In genomic region chr4:128239113-128239512, GRCm38 (mm10) we compare ENCODE assay signal across 38 mouse cellular contexts. TPM values are rescaled to one million over a fixed set of nuclear protein-coding genes. Genes with fewer than 3 reads are reported as not detected.
DNase-seq lines count a peak whose midpoint lies in the region; ATAC-seq and TF ChIP-seq lines count a peak whose summit lies in the region.
"Had no signal": no experiment of that assay in that cellular context is flagged by ENCODE, and none has a peak within 500 bp of the region (broad histone marks: within the 10 kb centered on the region; RNA-seq: fewer than 3 reads in every experiment).

No protein-coding gene starts in this region.

- no peak overlapping the region for H3K27ac ChIP-seq in cerebellum, adult 2 months (ENCODE audit: insufficient read depth, low read length)
- H3K27ac ChIP-seq: embryonic facial prominence, embryonic 10.5 days; embryonic facial prominence, embryonic 15.5 days; heart, adult 2 months; hindbrain, embryonic 14.5 days; kidney, embryonic 15.5 days; limb, embryonic 10.5 days; limb, embryonic 15.5 days; liver, embryonic 13.5 days had no signal

- H3K4me3 ChIP-seq in cerebellum, adult 2 months (replicated peaks; ENCODE audit: insufficient read depth, low read depth, low read length): no peak overlapping the region
- H3K4me3 ChIP-seq: embryonic facial prominence, embryonic 10.5 days; embryonic facial prominence, embryonic 15.5 days; heart, adult 2 months; heart, embryonic 12.5 days; kidney, embryonic 15.5 days; limb, embryonic 10.5 days; limb, embryonic 15.5 days; liver, embryonic 13.5 days had no signal

- TF ChIP-seq POLR2A in cerebellum, adult 2 months (IDR thresholded peaks at IDR 0.05; ENCODE audit: borderline replicate concordance, insufficient read depth, low read length): no peak
- TF ChIP-seq POLR2A in brain, embryonic 14.5 days (IDR thresholded peaks at IDR 0.05; ENCODE audit: borderline replicate concordance, extremely low read depth, insufficient read depth, insufficient read length, poor library complexity, severe bottlenecking): no peak

- TF ChIP-seq CTCF in cerebellum, adult 2 months (IDR thresholded peaks at IDR 0.05; ENCODE audit: borderline replicate concordance, insufficient read depth, low read depth, low read length): peak; percentile 38; the same call in 1 of the 2 replicates
- peak; percentile 25; the same call in 1 of the 2 replicates for TF ChIP-seq CTCF in brain, embryonic 14.5 days (IDR thresholded peaks at IDR 0.05; ENCODE audit: borderline replicate concordance, extremely low read depth, insufficient read depth, insufficient read length)

- 33% methylated on average over 1 of the region's 1 CpGs for WGBS in cerebellum, adult 2 months

- no peaks in the 10 kb centered on the region for H3K27me3 ChIP-seq in cerebellum, adult 2 months (ENCODE audit: control insufficient read depth, insufficient read depth, low read length)
- H3K27me3 ChIP-seq: embryonic facial prominence, embryonic 15.5 days; heart, embryonic 12.5 days; kidney, embryonic 15.5 days; limb, embryonic 15.5 days; liver, embryonic 13.5 days; Patski had no signal

- peak; percentile 41; the same call in 1 of the 2 replicates for ATAC-seq in frontal cortex, adult (ENCODE audit: low TSS enrichment)
- ATAC-seq: forebrain, embryonic 14.5 days; inflammation-experienced regulatory T-cells, adult 6 months; Patski had no signal

- peak in 1 of 2 experiments; percentile 17 for DNase-seq in cerebellum, adult 2 months
- no peak for DNase-seq in cerebellum, postnatal 4 days (ENCODE audit: low spot score in 2 of 2)
- DNase-seq in frontal cortex, postnatal 36 days (ENCODE audit: low spot score in 2 of 2): no peak
- DNase-seq in layer of hippocampus, postnatal 10 days (ENCODE audit: low spot score in 2 of 2): peak; percentile 23 to 35
- no peak for DNase-seq in layer of hippocampus, postnatal 36 days
- peak; percentile 14 for DNase-seq in brain, embryonic 14.5 days (ENCODE audit: low read depth)
- DNase-seq in Muller cell, postnatal 12 days (ENCODE audit: inconsistent ontology term): no peak
- DNase-seq: adrenal gland, postnatal 14 days; heart, adult 2 months; heart, postnatal 4 days; kidney, adult 11 months; kidney, postnatal 36 days; liver, embryonic 13.5 days; lung, adult 18-20 months; lung, postnatal 14 days; midbrain, embryonic 14.5 days; right cerebral cortex, adult 18-20 months; spleen, adult 18-20 months; thymus, adult 18-20 months; thymus, postnatal 25 days had no signal

- H3K4me1 ChIP-seq in cerebellum, adult 2 months (ENCODE audit: control insufficient read depth, insufficient read depth, low read length): peaks cover 8% of the 10 kb centered on the region
- H3K4me1 ChIP-seq: embryonic facial prominence, embryonic 15.5 days; heart, embryonic 12.5 days; limb, embryonic 15.5 days; liver, embryonic 13.5 days had no signal

RNA-seq across cellular contexts. Expression of gene Hmgb4, which starts 21.6 kb away (rescaled TPM):
- not detected in 2 replicates for polyA plus RNA-seq in cerebellum, adult 2 months (2012; rRNA removed)
- not detected for total RNA-seq in layer of hippocampus, postnatal 10 days (2021)
- under 1 TPM in 1 of 2 experiments, not detected in 1; 0.50 TPM for total RNA-seq in layer of hippocampus, postnatal 36 days (2021)
- polyA plus RNA-seq in brain, embryonic 14.5 days (2012; rRNA removed): not detected in 2 replicates
- total RNA-seq: adrenal gland, postnatal 14 days; gastrocnemius, adult 8-10 months; gastrocnemius, postnatal 4 days; heart, adult 2 months; heart, postnatal 4 days; neutrophil, adult 5-6 weeks had no signal
- polyA plus RNA-seq: embryonic facial prominence, embryonic 10.5 days; embryonic facial prominence, embryonic 15.5 days; forebrain, embryonic 14.5 days; G1E; heart, embryonic 12.5 days; heart, postnatal 0 days; hindbrain, embryonic 14.5 days; inflammation-experienced regulatory T-cells, adult 6 months; kidney, embryonic 15.5 days; limb, embryonic 10.5 days; limb, embryonic 15.5 days; liver, embryonic 13.5 days; midbrain, embryonic 14.5 days; neural tube, embryonic 11.5 days; Patski; stomach, embryonic 16.5 days had no signal

Comparison
In these comparisons a context has a peak if more than half of its experiments do, and no peak if none do; other contexts are left out.
1. DNase-seq: peak in layer of hippocampus, postnatal 10 days (2 of 2) and brain, embryonic 14.5 days (single experiment); none in cerebellum, postnatal 4 days (0 of 2), frontal cortex, postnatal 36 days (0 of 2), layer of hippocampus, postnatal 36 days (0 of 2) and Muller cell, postnatal 12 days (single experiment).